Mouse (Mus musculus) heart, postnatal 0 days (tissue): Measurements from ENCODE around the gene Idua.
"Not testable (repeated sequence)": the region's sequence is repeated elsewhere in the genome, so short reads cannot be mapped to it uniquely, and the experiment has no call there.

ENCODE experiments used
- CTCF ChIP-seq: IDR thresholded peaks from 2 replicates; pipeline ENCODE4 v1.5.1; 2016; ENCODE audit warnings: antibody characterized with exemption, control low read depth, low read depth
- EP300 ChIP-seq: IDR thresholded peaks from 2 replicates; pipeline ENCODE4 v1.6.1; 2016; ENCODE audit warnings: antibody characterized with exemption, low read depth

GRCm38 (mm10) chr5:108634088-108634487 is 26.0 kb upstream of the Idua start:
- not testable (repeated sequence) for TF ChIP-seq CTCF, EP300
